Mouse (Mus musculus): ENCODE measurements around the gene Tnfrsf22.

Tnfrsf22 gene

GRCm38 (mm10) chr7:143631503-143631902 is 18.0 kb downstream of the Tnfrsf22 start:
- DNase-seq (ENCODE audit: low spot score), result no peak

GRCm38 (mm10) chr7:143629501-143629900 is 20.0 kb downstream of the Tnfrsf22 start:
- no peak for DNase-seq (ENCODE audit: low spot score)

- no peak for DNase-seq (ENCODE audit: low spot score)
Observed at GRCm38 (mm10) chr7:143628540-143628939, 20.9 kb downstream of the Tnfrsf22 start, which contains the start of gene Tnfrsf26. Tnfrsf26 (minus strand) TSS chr7:143628722.

- DNase-seq (ENCODE audit: low spot score), result no peak
Observed at GRCm38 (mm10) chr7:143627555-143628286, 21.7 kb downstream of the Tnfrsf22 start.

- no peak for DNase-seq (ENCODE audit: low spot score)
Observed at GRCm38 (mm10) chr7:143626178-143626577, 23.3 kb downstream of the Tnfrsf22 start.

GRCm38 (mm10) chr7:143625151-143625550 is 24.3 kb downstream of the Tnfrsf22 start:
- DNase-seq (ENCODE audit: low spot score), result no peak

GRCm38 (mm10) chr7:143624561-143624960 is 24.9 kb downstream of the Tnfrsf22 start:
- DNase-seq (ENCODE audit: low spot score), result no peak

- no peak for DNase-seq (ENCODE audit: low spot score)
Observed at GRCm38 (mm10) chr7:143620951-143621350, 28.5 kb downstream of the Tnfrsf22 start.

- no peak for DNase-seq (ENCODE audit: low spot score)
Observed at GRCm38 (mm10) chr7:143614404-143615135, 34.9 kb downstream of the Tnfrsf22 start.

- no peak for DNase-seq (ENCODE audit: low spot score)
Observed at GRCm38 (mm10) chr7:143612215-143612614, 37.2 kb downstream of the Tnfrsf22 start.

- no peak for DNase-seq (ENCODE audit: low spot score)
Observed at GRCm38 (mm10) chr7:143605321-143605720, 44.1 kb downstream of the Tnfrsf22 start.

- DNase-seq (ENCODE audit: low spot score), result no peak
Observed at GRCm38 (mm10) chr7:143604889-143605288, 44.6 kb downstream of the Tnfrsf22 start.

GRCm38 (mm10) chr7:143601705-143602104 is 47.8 kb downstream of the Tnfrsf22 start:
- no peak for DNase-seq (ENCODE audit: low spot score)

- no peak for DNase-seq (ENCODE audit: low spot score)
Observed at GRCm38 (mm10) chr7:143600231-143600740, 49.2 kb downstream of the Tnfrsf22 start.

GRCm38 (mm10) chr7:143599428-143600230 is 49.8 kb downstream of the Tnfrsf22 start, which contains the start of gene Cars:
Cars (minus strand) TSS chr7:143600090.
- peak; percentile 91 for DNase-seq (ENCODE audit: low spot score)

- DNase-seq (ENCODE audit: low spot score), result no peak
Observed at GRCm38 (mm10) chr7:143594865-143595264, 54.6 kb downstream of the Tnfrsf22 start.

GRCm38 (mm10) chr7:143592255-143592654 is 57.2 kb downstream of the Tnfrsf22 start:
- no peak for DNase-seq (ENCODE audit: low spot score)

GRCm38 (mm10) chr7:143588006-143588405 is 61.5 kb downstream of the Tnfrsf22 start:
- DNase-seq (ENCODE audit: low spot score), result no peak

- no peak for DNase-seq (ENCODE audit: low spot score)
Observed at GRCm38 (mm10) chr7:143587586-143587985, 61.9 kb downstream of the Tnfrsf22 start.
